Mouse (Mus musculus): ENCODE measurements around the gene Ivd. TPM values are rescaled to one million over a fixed set of nuclear protein-coding genes. Genes with fewer than 3 reads are reported as not detected.

Ivd gene
- polyA plus RNA-seq, 1 experiment from 2014 or later, result 20.1 TPM

Other genes with a start within 250 kb of the Ivd start
- gene Pak6, start 198.7 kb upstream of the Ivd start, polyA plus RNA-seq (2018), result not detected in 3 replicates
- not detected in 3 replicates for gene Ankrd63, start 158.0 kb upstream of the Ivd start, polyA plus RNA-seq (2018)
- gene Plcb2, start 133.5 kb upstream of the Ivd start, polyA plus RNA-seq (2018), result 9.8 to 23.1 TPM (median 22.2 TPM) in 3 replicates
- 5.4 to 9.2 TPM (median 8.2 TPM) in 3 replicates for gene Inafm2, start 116.2 kb upstream of the Ivd start, polyA plus RNA-seq (2018)
- gene Ccdc9b, start 99.3 kb upstream of the Ivd start, polyA plus RNA-seq (2018), result 0.11 to 0.33 TPM (median 0.20 TPM) in 3 replicates
- gene Phgr1, start 89.2 kb upstream of the Ivd start, polyA plus RNA-seq (2018), result not detected in 3 replicates
- gene Disp2, start 82.2 kb upstream of the Ivd start, polyA plus RNA-seq (2018), result not detected in 3 replicates
- gene Knstrn, start 48.0 kb upstream of the Ivd start, polyA plus RNA-seq (2018), result 1.0 to 14.5 TPM (median 7.1 TPM) in 3 replicates
- gene Bahd1, start 38.4 kb downstream of the Ivd start, polyA plus RNA-seq (2018), result 20.7 to 31.5 TPM (median 27.2 TPM) in 3 replicates
- 17.8 to 32.1 TPM (median 29.0 TPM) in 3 replicates for gene Chst14, start 64.5 kb downstream of the Ivd start, polyA plus RNA-seq (2018)
- gene Ccdc32, start 167.4 kb downstream of the Ivd start, polyA plus RNA-seq (2018), result 22.4 to 25.3 TPM (median 25.0 TPM) in 3 replicates
- gene Rpusd2, start 172.8 kb downstream of the Ivd start, polyA plus RNA-seq (2018), result 1.7 to 3.6 TPM (median 2.4 TPM) in 3 replicates
- 0.27 to 2.3 TPM (median 1.2 TPM) in 3 replicates for gene Knl1, start 185.2 kb downstream of the Ivd start, polyA plus RNA-seq (2018)